Mouse (Mus musculus) v-Abl transformed pro-B cells (cell line): Measurements from ENCODE around the gene Fam172a.
"Not testable (repeated sequence)": the region's sequence is repeated elsewhere in the genome, so short reads cannot be mapped to it uniquely, and the experiment has no call there.

Experiments
- in situ Hi-C, 2 experiments: fragments of 400-800 bp; cut with MboI; formaldehyde crosslinking; loops; one replicate each; pipeline ENCODE4 v1.15.1; 2025; ENCODE audit not compliant: unreplicated experiment in 2 of 2

The Fam172a gene

DNA sequence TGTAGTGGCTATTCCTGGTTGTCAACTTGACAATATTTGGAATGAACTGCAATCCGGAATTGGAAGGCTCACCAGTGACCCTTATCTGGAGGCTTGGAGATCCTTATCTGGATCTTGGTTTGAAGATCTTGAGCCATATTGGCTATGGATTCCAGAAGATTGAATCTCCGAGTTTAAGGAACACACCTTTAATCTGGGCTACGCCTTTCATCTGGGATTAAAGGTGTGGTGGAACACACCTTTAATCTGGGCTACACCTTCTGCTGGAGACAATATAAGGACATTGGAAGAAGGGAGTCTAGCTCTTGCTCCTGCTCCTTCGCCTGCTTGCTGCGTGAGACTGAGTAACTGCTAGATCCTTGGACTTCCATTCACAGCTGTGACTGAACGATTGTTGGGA lies at the start of gene Fam172a:
Gene Fam172a, plus strand, starts transcription at position 301 of the 400 bp plus-strand sequence.
- in situ Hi-C loops = loop anchor here (10.0 to 25.0 kb wide), 3 partner anchors 503 to 639 kb away; partner anchors contain the start of genes 2210408I21Rik (in 2 of the 2) and Slf1 (in 2 of the 2)

DNA sequence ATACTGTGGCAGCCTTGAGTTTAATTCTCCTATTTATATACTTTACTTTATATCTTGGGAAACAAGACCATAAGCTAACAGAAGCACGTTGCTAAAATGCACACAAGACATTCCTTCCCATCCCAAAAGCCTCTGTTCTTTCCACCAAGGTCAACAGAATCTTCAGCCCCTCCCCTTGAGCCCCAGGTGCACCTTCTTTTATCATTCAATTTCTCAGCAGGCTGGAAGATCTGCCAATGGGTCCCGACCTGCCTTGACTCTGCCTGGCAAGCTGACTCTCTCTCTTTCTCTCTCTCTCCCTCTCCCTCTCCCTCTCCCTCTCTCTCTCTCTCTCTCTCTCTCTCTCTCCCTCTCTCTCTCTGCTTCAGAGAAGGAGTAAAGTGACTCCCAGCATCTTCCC lies 13.2 kb upstream of the Fam172a start:
- in situ Hi-C loops = no loop called here

- in situ Hi-C loops = loop anchor here (10.0 to 25.0 kb wide), 3 partner anchors 496 to 646 kb away; partner anchors contain the start of genes 2210408I21Rik (in 2 of the 2) and Slf1 (in 2 of the 2)
Measured at GRCm38 (mm10) chr13:77708514-77709013, 6.7 kb downstream of the Fam172a start.

- in situ Hi-C loops = loop anchor here (25.0 kb wide), 2 partner anchors 580 to 655 kb away; partner anchors contain the start of genes 2210408I21Rik (in 2 of the 2) and Slf1 (in 2 of the 2)
Measured at GRCm38 (mm10) chr13:77717499-77717898, 15.7 kb downstream of the Fam172a start.

- in situ Hi-C loops = no loop called here
Measured at GRCm38 (mm10) chr13:77742822-77743221, 41.0 kb downstream of the Fam172a start.

DNA sequence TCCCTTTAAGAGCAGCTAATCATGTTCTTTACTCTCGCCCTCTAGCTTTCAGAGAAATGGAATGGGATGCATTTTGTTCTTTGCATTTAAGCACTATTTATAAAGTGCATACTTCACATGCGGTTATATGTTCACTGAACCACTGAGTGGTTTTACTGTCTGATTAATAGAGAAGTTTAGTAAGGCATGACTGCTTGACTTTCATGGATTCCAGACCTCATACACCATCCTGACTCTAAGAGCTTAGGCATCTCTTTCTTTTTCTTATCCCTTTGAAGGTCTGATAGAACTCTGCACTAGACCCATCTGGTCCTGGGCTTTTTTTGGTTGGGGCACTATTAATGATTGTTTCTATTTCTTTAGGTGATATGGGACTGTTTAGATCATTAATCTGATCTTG lies 75.8 kb downstream of the Fam172a start:
- in situ Hi-C loops = no loop called here

DNA sequence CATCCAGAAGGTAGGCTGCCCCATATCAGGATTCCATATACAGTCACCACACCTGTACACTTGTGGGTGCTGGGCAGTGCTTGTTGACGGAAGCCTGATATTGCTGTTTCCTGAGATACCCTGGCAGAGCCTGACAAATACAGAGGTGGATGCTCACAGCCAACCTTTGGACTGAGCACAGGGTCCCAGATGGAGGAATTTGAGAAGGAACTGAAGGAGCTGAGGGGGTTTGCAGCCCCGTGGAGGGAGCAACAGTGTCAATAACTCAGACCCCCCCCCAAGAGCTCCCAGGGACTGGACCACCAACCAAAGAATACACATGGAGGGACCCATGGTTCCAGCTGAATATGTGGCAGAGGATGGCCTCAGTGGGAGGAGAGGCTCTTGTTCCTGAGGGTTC lies 105.5 kb downstream of the Fam172a start:
- in situ Hi-C loops = not testable (repeated sequence)

DNA sequence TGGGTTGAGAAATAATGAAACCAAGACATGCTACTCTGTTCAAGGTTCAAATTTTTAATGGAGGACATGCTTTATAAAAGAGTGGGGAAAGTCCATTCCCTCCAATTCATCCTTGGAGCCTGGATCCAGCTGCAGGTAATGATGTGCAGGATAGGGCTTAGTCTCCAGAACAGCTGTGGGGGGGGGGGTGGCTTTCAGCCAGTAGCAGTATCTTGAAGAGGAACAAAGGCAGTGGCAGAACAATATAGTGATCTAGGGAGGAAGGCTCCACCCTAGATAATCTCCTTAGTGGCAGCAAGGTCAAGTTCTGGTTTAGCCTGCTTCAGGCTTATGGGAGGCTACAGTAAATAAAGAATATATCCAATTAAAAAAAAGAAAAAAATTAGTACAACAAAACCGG lies 108.6 kb downstream of the Fam172a start:
- in situ Hi-C loops = no loop called here

GRCm38 (mm10) chr13:77826138-77826537 lies 124.3 kb downstream of the Fam172a start:
- in situ Hi-C loops = no loop called here

DNA sequence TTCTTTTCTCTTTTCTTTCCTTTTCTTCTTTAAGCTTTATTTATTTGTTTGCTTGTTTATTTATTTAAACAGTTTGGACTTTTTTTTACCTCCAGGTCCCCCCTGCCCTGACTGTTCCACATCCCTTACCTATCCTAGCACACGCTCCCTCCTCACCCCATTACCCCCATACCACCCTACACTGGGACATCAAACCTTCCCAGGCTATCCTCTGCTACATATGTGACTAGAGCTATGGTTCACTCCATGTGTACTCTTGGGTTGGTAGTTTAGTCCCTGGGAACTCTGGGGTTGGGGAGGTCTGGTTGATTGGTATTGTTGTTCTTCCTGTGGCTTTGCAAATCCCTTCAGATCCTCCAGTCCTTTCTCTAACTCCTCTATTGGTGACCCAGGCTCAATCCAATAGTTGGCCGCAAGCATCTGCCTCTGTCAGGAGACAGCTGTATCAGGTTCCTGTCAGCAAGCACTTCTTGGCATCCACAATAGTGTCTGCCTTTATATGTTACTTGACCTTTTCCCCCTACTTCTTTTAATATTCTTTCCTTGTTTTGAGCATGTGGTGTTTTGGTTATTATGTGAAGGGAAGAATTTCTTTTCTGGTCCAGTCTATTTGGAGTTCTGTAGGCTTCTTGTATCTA lies 141.3 kb downstream of the Fam172a start:
- in situ Hi-C loops = no loop called here

DNA sequence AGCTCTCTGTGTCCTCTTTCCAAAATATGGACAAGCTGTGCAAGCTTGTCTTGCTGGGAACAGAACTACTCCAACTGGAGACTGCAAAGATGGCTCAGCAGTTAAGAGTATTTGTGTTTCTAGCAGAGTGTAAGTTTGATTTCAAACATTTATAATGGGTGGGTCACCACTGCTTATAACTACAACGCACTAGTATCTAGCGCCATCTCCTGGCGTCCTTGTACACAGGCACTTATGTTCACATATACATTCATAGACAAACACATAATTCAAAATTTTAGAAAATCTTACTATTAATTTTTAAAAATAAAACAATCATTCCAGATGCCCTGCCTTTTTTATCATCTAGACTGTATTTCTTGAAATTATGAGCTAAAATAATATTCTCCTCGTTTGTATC lies 147.0 kb downstream of the Fam172a start:
- in situ Hi-C loops = no loop called here

GRCm38 (mm10) chr13:77864804-77865203 lies 163.0 kb downstream of the Fam172a start:
- in situ Hi-C loops = loop anchor here in 1 of 2 experiments (5.0 kb wide), 1 partner anchor 337 kb away; no protein-coding TSS in a partner anchor

DNA sequence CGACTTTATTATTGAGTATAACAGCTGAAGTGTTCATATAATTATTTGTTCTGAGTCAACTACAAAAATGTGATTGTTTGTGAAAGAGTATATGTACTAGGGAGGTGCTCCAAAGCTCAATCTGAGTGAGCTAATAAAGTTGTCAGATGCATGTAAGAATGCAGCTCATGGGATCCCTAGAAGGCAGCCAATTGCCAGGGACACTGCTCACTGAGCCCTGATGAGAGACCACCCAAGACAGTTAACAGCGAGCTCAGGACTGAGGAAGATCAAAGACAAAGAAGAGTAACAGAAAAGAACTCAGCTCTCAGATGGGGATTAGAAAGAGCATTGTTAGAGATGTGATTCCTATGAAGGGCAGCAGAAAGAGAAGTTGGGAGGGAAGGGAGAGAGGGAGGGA lies 166.5 kb downstream of the Fam172a start:
- in situ Hi-C loops = loop anchor here in 1 of 2 experiments (5.0 kb wide), 1 partner anchor 334 kb away; no protein-coding TSS in a partner anchor

- in situ Hi-C loops = no loop called here
Measured at GRCm38 (mm10) chr13:77878120-77878519, 176.3 kb downstream of the Fam172a start.

DNA sequence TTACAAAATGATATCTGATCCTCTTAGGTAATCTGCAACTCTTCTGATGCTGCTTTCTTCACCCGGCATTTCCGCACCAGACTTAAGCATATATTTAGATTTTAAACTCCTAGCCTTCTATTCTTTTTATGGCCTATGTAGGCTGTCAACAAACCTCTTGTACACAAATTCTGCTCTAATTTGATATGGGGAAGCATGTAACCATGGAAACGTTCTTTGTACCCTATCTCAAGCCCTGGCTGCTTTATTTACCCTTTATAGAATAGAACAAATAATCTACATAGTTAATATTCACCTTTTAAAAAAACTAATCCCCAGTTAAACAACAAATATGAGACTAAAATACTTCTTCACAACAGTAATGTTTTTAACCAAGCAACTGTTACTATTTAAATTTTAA lies 176.7 kb downstream of the Fam172a start:
- in situ Hi-C loops = no loop called here

- in situ Hi-C loops = no loop called here
Measured at GRCm38 (mm10) chr13:77897619-77898018, 195.8 kb downstream of the Fam172a start.

DNA sequence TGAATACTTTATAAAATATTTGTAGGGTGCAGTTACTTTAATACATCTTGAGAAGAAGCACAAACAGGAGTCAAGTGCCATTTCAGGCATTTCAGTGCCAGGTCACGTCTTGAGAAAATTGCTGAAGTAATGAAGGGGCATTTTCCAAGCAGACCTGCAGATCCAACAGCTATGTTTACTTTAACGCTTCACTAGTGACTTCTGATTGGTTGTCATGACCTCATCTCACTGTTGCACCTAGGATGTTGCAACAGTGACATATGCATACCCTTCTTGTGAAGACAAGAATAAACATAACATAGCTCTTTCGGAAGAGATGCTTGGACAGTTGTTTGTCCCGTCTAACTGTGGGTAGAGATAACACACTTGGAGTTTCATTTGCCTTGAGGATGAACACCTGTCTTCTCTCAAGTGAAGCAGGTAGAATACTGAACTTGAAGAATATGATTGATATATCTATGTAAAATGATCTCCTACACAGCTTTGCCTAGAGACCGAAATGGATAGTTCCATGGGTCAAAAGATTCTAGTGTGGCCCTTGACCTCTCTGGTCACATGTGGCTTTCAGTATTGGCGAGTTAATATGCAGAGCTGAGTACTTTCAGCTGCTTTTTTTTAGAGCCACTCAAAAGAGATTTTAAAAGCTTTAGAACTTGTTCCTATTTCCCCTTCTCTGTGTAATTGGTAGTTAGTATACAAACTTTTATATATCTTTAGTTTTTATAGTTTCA lies 196.4 kb downstream of the Fam172a start:
- in situ Hi-C loops = no loop called here

DNA sequence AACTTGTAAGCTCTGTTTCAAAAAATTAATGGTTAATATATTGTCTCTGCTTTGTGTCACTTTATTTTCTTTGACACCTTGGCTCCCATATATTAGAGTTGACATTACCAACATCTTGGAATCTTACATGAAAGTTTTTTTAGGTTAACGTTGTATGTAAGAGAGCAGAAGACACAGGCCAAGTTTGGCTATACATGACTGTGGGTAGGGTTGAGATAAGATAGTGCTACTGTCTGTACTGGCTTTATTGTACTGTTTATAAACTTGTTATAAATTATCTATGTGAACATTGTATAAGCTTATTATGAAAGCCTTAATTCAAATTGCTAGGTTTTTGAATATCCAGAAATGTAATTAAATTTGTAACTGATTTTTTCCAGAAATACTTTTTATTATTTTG lies 197.9 kb downstream of the Fam172a start:
- in situ Hi-C loops = no loop called here

DNA sequence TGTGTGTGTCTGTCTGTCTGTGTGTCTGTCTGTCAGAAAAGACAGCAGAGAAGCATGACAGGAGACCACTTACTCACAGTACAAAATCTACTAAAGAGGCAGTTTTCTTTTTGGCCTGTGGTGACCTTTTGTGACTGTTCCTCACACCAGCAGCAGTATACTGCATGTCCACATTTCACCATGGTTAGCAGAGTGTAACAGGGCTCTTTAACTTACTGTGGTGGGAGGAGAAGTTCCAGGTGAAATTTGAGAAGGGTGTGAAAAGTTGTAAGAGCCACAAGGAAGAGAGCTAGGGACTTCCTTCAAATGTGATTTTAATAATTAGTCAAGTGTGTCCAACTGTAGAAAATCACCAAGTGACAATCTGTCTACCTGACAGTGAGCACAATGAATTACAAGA lies 199.0 kb downstream of the Fam172a start:
- in situ Hi-C loops = no loop called here

DNA sequence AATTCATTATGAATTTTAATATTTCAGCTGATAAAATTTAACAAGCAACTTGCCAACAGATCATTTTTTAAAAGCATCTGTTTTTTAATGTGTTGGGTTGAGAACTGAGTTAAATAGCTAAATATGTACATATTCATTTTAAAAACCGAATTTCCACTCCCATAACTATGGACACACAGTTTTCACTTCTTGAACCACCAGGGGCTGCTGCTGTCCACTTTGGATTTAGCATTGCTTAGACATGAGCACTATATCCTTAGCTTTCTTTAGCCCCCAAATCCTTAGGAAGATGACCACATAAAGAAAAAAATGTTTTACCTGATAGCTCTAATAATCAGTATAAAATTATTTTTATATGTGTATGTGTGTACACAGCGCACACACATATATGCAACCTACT lies 207.4 kb downstream of the Fam172a start:
- in situ Hi-C loops = no loop called here

- in situ Hi-C loops = no loop called here
Measured at GRCm38 (mm10) chr13:77922834-77923233, 221.0 kb downstream of the Fam172a start.
